Mouse (Mus musculus) ES-E14 (cell line): ENCODE results near the gene Fam169b.

Source experiments
- CHD2 ChIP-seq: IDR thresholded peaks from 2 replicates; pipeline ENCODE4 v1.6.1; 2014; ENCODE audit warnings: mild to moderate bottlenecking, low read depth, low read length, inconsistent platforms
- HCFC1 ChIP-seq: IDR thresholded peaks from 2 replicates; pipeline ENCODE4 v1.6.1; 2012; ENCODE audit warnings: low read length, inconsistent platforms, borderline replicate concordance; ENCODE audit not compliant: insufficient read depth
- MAFK ChIP-seq: IDR thresholded peaks from 2 replicates; pipeline ENCODE4 v1.6.1; 2014; ENCODE audit warnings: mild to moderate bottlenecking, low read depth, low read length, inconsistent platforms; ENCODE audit not compliant: insufficient read depth
- ZC3H11A ChIP-seq: IDR thresholded peaks from 2 replicates; pipeline ENCODE4 v1.6.1; 2012; ENCODE audit warnings: low read depth, mild to moderate bottlenecking, inconsistent platforms, low read length, borderline replicate concordance
- ZNF384 ChIP-seq: IDR thresholded peaks from 2 replicates; pipeline ENCODE4 v1.6.1; 2012; ENCODE audit warnings: low read depth, low read length, inconsistent platforms

GRCm38 (mm10) chr7:68262612-68263200 lies 10.9 kb upstream of the Fam169b start:
- no peak for TF ChIP-seq HCFC1
- no peak for TF ChIP-seq ZNF384
- no peak for TF ChIP-seq CHD2
- TF ChIP-seq ZC3H11A, result no peak
- no peak for TF ChIP-seq MAFK
